In the genomic region with DNA sequence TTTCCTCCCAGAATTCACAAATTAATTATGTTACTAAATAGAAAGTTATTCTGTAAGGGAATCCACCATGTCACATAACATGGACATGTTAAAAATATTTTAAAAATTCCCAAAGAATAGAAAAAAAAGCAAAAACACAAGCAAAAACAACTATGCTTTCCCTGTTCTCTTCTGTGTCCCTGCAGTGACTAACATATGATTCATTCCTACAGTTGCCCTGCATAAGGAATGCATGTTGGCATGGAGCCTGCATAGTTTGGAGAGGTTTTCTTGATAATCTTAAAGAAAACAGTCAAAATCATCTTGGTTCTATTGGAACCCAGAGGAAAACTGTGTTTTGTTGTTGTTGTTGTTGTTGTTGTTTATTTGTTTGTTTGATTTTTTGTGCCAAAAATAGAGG, we compare ENCODE assay signal across 28 mouse cellular contexts. TPM values are rescaled to one million over a fixed set of nuclear protein-coding genes. Genes with fewer than 3 reads are reported as not detected.
DNase-seq lines count a peak whose midpoint lies in the region; ATAC-seq and TF ChIP-seq lines count a peak whose summit lies in the region.
"Had no signal": no experiment of that assay in that cellular context is flagged by ENCODE, and none has a peak within 500 bp of the region (broad histone marks: within the 10 kb centered on the region; RNA-seq: fewer than 3 reads in every experiment).

No protein-coding gene starts in this region.

- no peaks in the 10 kb centered on the region for H3K36me3 ChIP-seq in lung, embryonic 14.5 days (ENCODE audit: insufficient read depth)
- H3K36me3 ChIP-seq: embryonic facial prominence, embryonic 12.5 days; embryonic facial prominence, embryonic 15.5 days; heart, embryonic 12.5 days; heart, embryonic 15.5 days; hindbrain, embryonic 10.5 days; hindbrain, embryonic 13.5 days had no signal

- no peak overlapping the region for H3K27ac ChIP-seq in lung, embryonic 14.5 days (ENCODE audit: low read depth)
- H3K27ac ChIP-seq: embryonic facial prominence, embryonic 12.5 days; embryonic facial prominence, embryonic 15.5 days; gastrocnemius, adult 2 months; heart, embryonic 15.5 days; hindbrain, embryonic 10.5 days; hindbrain, embryonic 13.5 days had no signal

- DNase-seq in lung, embryonic 14.5 days: peak; percentile 1
- no peak for DNase-seq in lung, postnatal 4 days
- DNase-seq in 3T3-L1 (ENCODE audit: low read depth, low spot score) (peak; percentile 85), NIH3T3 (ENCODE audit: low read depth) (peak; percentile 90)
- peak; percentile 1 for DNase-seq in brain, embryonic 14.5 days (ENCODE audit: low read depth)
- no peak for DNase-seq in embryo, embryonic 10.5 days (ENCODE audit: low spot score)
- DNase-seq: adrenal gland, adult 2 months; adrenal gland, postnatal 14 days; cerebellum, adult 18-20 months; cerebellum, adult 9-10 months; cerebellum, postnatal 14 days; gastrocnemius, adult 2 months; gastrocnemius, postnatal 14 days; heart, adult 18-20 months; heart, postnatal 10 days; heart, postnatal 36 days; kidney, adult 18-20 months had no signal

- TF ChIP-seq POLR2A in brain, embryonic 14.5 days (IDR thresholded peaks at IDR 0.05; ENCODE audit: borderline replicate concordance, extremely low read depth, insufficient read depth, insufficient read length, poor library complexity, severe bottlenecking): no peak

- no peak for ATAC-seq in lung, embryonic 14.5 days (ENCODE audit: insufficient read depth)
- no peak for ATAC-seq in inflammation-experienced regulatory T-cells, adult 6 months
- ATAC-seq: forebrain, embryonic 14.5 days; hindbrain, embryonic 16.5 days; intestine, embryonic 16.5 days had no signal

- H3K4me1 ChIP-seq in lung, embryonic 14.5 days (ENCODE audit: insufficient read depth): no peaks in the 10 kb centered on the region
- H3K4me1 ChIP-seq: embryonic facial prominence, embryonic 12.5 days; embryonic facial prominence, embryonic 15.5 days; heart, embryonic 12.5 days; heart, embryonic 15.5 days; hindbrain, embryonic 10.5 days; hindbrain, embryonic 13.5 days had no signal

- H3K9ac ChIP-seq in lung, embryonic 14.5 days: no peak overlapping the region
- H3K9ac ChIP-seq: embryonic facial prominence, embryonic 12.5 days; embryonic facial prominence, embryonic 15.5 days; heart, embryonic 12.5 days; heart, embryonic 15.5 days; hindbrain, embryonic 13.5 days had no signal

- H3K4me2 ChIP-seq in lung, embryonic 14.5 days: no peak overlapping the region
- H3K4me2 ChIP-seq: embryonic facial prominence, embryonic 12.5 days; embryonic facial prominence, embryonic 15.5 days; heart, embryonic 12.5 days; heart, embryonic 15.5 days; hindbrain, embryonic 13.5 days had no signal

- no peaks in the 10 kb centered on the region for H3K27me3 ChIP-seq in lung, embryonic 14.5 days (ENCODE audit: insufficient read depth, low read length)
- H3K27me3 ChIP-seq: embryonic facial prominence, embryonic 12.5 days; embryonic facial prominence, embryonic 15.5 days; heart, embryonic 12.5 days; heart, embryonic 15.5 days; hindbrain, embryonic 13.5 days had no signal

- no peak for TF ChIP-seq CTCF in lung, embryonic 14.5 days (IDR thresholded peaks at IDR 0.05; ENCODE audit: low read depth)
- no peak for TF ChIP-seq CTCF in brain, embryonic 14.5 days (IDR thresholded peaks at IDR 0.05; ENCODE audit: borderline replicate concordance, extremely low read depth, insufficient read depth, insufficient read length)

- no peaks in the 10 kb centered on the region for H3K9me3 ChIP-seq in lung, embryonic 14.5 days (ENCODE audit: low read depth, low read length)
- H3K9me3 ChIP-seq: embryonic facial prominence, embryonic 12.5 days; embryonic facial prominence, embryonic 15.5 days; heart, embryonic 12.5 days; heart, embryonic 15.5 days; hindbrain, embryonic 10.5 days had no signal

- H3K4me3 ChIP-seq in lung, embryonic 14.5 days (ENCODE audit: low read depth, low read length): no peak overlapping the region
- H3K4me3 ChIP-seq: embryonic facial prominence, embryonic 12.5 days; embryonic facial prominence, embryonic 15.5 days; gastrocnemius, adult 2 months; heart, embryonic 12.5 days; heart, embryonic 15.5 days; hindbrain, embryonic 10.5 days; hindbrain, embryonic 13.5 days had no signal

RNA-seq across cellular contexts. Expression of a gene that starts 50.1 kb away (rescaled TPM):
- not detected in 2 replicates for polyA plus RNA-seq in lung, embryonic 14.5 days (2014; fragmentation: Nextera tagmentation; extraction: Ambion mirVana)
- 0.01 and 0.21 TPM in 2 replicates for polyA plus RNA-seq in brain, embryonic 14.5 days (2012; rRNA removed)
- not detected for polyA plus RNA-seq in inflammation-experienced regulatory T-cells, adult 6 months (2017; shearing (Covaris generic))
- polyA plus RNA-seq: adrenal gland, adult 2 months; forebrain, embryonic 11.5 days; forebrain, embryonic 14.5 days; hindbrain, embryonic 10.5 days; hindbrain, embryonic 13.5 days; hindbrain, embryonic 16.5 days had no signal

Comparison
In these comparisons a context has a peak if more than half of its experiments do, and no peak if none do; other contexts are left out.
1. DNase-seq: peak in lung, embryonic 14.5 days (single experiment), 3T3-L1 (single experiment), NIH3T3 (single experiment) and brain, embryonic 14.5 days (single experiment); none in lung, postnatal 4 days (0 of 2) and embryo, embryonic 10.5 days (single experiment).